Mouse (Mus musculus): ENCODE measurements around the gene Trim3. TPM values are rescaled to one million over a fixed set of nuclear protein-coding genes. Genes with fewer than 3 reads are reported as not detected.

The Trim3 gene
- total RNA-seq, 4 experiments from 2014 or later, result 24.0 to 50.0 (median 38.6) TPM

- DNase-seq, result no peak
Observed at GRCm38 (mm10) chr7:105556406-105556805, 77.0 kb downstream of the Trim3 start.

GRCm38 (mm10) chr7:105555571-105555970 lies 77.8 kb downstream of the Trim3 start:
- DNase-seq, result no peak

Other genes starting within 250 kb of the Trim3 start
- gene Fam160a2, start 233.5 kb downstream of the Trim3 start, total RNA-seq (2022), result 10 to 100 TPM; 28.5 to 34.9 (median 32.1) TPM
- not detected for gene Cnga4, start 229.0 kb downstream of the Trim3 start, total RNA-seq (2022)
- under 1 TPM in 2 of 4 experiments, not detected in 2; 0.13 to 0.15 TPM for gene Cckbr, start 207.8 kb downstream of the Trim3 start, total RNA-seq (2022)
- gene Cavin3, start 151.3 kb downstream of the Trim3 start, total RNA-seq (2022), result 10 to 100 TPM; 59.4 to 66.5 (median 60.9) TPM
- 10 to 100 TPM; 47.3 to 54.3 (median 51.8) TPM for gene Smpd1, start 79.2 kb downstream of the Trim3 start, total RNA-seq (2022)
- 10 to 100 TPM; 17.3 to 30.8 (median 24.3) TPM for gene Apbb1, start 51.9 kb downstream of the Trim3 start, total RNA-seq (2022)
- gene Hpx, start 33.4 kb downstream of the Trim3 start, total RNA-seq (2022), result 1 to 10 TPM in 1 of 4 experiments, under 1 TPM in 3; 0.52 to 1.3 (median 0.72) TPM
- gene Timm10b, start 6.5 kb upstream of the Trim3 start, total RNA-seq (2022), result 100 to 1,000 TPM in 3 of 4 experiments, 10 to 100 TPM in 1; 73.6 to 158 (median 103) TPM
- gene Arfip2, start 6.8 kb upstream of the Trim3 start, total RNA-seq (2022), result 10 to 100 TPM; 50.6 to 93.3 (median 68.0) TPM
- gene Gm45799, start 7.0 kb upstream of the Trim3 start, total RNA-seq (2022), result 10 to 100 TPM in 1 of 4 experiments, 1 to 10 TPM in 3; 6.4 to 14.4 (median 8.2) TPM
- 1 to 10 TPM; 3.1 to 5.1 (median 4.0) TPM for gene Dnhd1, start 17.3 kb upstream of the Trim3 start, total RNA-seq (2022)
- gene Ilk, start 103.0 kb upstream of the Trim3 start, total RNA-seq (2022), result 100 to 1,000 TPM; 127 to 155 (median 137) TPM
- gene Rrp8, start 103.8 kb upstream of the Trim3 start, total RNA-seq (2022), result 10 to 100 TPM; 18.3 to 29.6 (median 22.0) TPM
- 100 to 1,000 TPM; 198 to 224 (median 207) TPM for gene Taf10, start 110.8 kb upstream of the Trim3 start, total RNA-seq (2022)
- 100 to 1,000 TPM; 121 to 139 (median 132) TPM for gene Tpp1, start 118.7 kb upstream of the Trim3 start, total RNA-seq (2022)
- 1 to 10 TPM; 7.4 to 9.8 (median 8.7) TPM for gene Dchs1, start 154.1 kb upstream of the Trim3 start, total RNA-seq (2022)
- gene Mrpl17, start 177.5 kb upstream of the Trim3 start, total RNA-seq (2022), result 100 to 1,000 TPM; 157 to 184 (median 171) TPM

Measured in adrenal gland, adult 8-10 months (tissue).